Mouse (Mus musculus): ENCODE measurements around the gene Ramp2.

Ramp2 gene

DNA sequence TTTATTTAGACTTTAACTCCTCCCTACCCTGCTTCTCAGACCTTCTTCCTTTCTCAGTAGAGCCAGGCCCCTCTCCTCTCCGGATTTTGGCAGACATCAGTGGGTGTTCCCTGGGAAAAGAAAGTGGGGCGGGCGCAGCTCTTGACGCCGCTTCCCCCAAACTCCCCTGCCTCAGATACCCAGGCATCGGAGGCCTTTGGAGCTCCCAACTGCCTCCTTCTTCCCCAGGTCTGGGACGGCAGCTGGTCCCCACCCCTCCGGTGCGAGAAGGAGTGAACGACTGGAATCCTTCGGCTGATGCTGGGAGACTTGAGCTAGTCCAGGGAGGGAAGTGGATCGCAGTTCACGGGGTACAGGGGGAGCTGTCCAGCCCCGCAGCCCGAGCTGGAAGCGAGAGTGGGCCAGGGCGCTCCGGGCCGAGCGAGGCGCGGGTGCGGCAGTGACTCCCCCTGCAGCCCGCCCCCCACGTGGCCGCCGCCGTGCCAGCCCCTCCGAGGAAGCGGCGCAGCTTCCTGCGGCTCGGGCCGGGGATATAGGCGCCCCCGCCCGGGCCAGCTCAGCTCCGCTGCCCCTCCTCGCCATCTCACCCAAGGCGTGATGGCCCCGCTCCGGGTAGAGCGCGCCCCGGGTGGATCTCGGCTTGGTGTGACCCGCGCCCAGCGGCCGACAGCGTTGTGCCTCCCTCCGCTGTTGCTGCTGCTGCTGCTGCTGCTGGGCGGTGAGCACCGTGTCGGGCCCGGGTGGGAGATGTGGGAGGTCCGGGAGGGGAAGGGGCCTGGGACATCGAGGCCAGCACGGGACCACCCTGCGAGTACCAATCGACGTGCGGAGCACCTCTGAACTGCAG, at the start of gene Ramp2:
Gene Ramp2, plus strand, starts transcription at position 174 of the 847 bp plus-strand sequence.
- ATAC-seq (ENCODE audit: insufficient number of reproducible peaks, low FRiP score, low TSS enrichment): no peak

DNA sequence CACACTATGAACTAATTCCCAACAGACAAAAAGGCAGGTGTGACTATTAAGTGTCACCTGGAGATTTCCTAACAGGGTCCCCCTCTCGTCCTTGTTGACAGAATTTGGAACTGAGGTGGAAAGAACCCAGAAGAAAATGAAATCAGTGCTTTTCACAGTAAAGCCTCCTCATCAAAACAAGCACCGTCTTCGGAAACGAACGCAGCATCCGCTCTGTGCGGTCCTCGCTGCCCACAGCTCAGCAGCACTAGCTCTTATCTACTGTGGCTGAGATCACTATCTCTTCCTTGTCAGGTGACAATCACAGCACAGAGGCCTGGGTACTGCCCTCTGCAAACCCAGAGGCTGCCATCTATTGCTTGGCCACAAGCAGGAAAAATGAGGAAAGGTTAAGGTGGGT, 49.7 kb upstream of the Ramp2 start:
- no peak for ATAC-seq (ENCODE audit: insufficient number of reproducible peaks, low FRiP score, low TSS enrichment)

DNA sequence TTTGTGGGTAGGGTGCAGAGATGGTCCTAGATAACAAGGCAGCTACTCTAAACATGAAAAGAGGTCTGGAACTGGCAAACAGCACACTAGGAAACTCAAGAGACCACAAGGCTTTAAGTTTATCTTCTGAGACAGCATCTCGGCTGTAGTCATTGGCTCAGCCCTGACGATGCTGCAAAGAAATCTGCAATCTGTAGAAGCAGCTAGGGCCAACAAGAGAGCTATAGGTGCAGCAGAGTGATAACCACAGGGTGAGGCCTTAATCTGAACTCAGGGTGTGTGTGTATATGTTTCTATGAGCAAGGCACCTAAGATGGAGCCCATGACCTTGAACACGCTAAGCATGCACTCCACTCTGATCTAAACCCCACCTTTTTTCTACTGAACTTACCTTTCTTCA, 46.3 kb upstream of the Ramp2 start:
- ATAC-seq (ENCODE audit: insufficient number of reproducible peaks, low FRiP score, low TSS enrichment): no peak

DNA sequence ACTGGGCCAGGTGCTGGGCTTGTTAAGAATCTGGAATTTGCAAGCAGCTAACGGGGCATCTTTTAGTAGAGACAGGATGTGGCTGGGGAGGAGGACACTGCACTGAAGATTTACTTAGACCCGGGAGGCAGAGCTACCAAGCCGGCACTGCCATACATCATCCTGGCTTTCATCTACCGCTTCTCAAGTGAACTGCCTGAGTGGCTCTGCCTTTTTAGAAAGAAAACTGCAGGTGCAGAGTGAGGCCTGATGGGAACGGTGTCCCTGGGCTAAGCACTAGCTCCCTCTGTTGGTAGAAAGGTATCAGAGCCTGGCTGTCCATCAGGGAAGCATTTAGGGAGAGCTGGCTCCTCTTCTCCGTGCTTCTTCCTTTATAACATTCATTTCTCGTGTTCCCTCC, 44.8 kb upstream of the Ramp2 start:
- peak; percentile 61; the same call in 1 of the 2 replicates for ATAC-seq (ENCODE audit: insufficient number of reproducible peaks, low FRiP score, low TSS enrichment)

DNA sequence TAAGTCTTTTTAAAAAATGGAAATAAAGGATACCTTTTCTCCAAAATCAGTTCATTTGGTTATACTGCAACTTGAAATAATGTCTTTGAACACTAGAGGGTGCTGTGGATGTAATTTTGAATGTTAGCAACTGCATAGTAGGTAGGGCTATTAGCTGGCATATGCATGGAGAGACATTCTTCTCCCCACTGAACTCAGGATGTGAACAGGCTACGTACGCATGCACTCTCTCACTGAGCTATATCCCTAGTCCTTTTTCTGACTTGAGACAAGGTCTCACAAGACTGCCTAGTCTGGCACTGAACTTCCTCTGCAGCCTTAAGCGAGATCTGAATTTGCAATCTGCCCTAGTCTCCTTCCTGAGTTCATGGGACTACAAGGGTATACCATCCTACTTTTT, 33.9 kb upstream of the Ramp2 start:
- no peak for ATAC-seq (ENCODE audit: insufficient number of reproducible peaks, low FRiP score, low TSS enrichment)

DNA sequence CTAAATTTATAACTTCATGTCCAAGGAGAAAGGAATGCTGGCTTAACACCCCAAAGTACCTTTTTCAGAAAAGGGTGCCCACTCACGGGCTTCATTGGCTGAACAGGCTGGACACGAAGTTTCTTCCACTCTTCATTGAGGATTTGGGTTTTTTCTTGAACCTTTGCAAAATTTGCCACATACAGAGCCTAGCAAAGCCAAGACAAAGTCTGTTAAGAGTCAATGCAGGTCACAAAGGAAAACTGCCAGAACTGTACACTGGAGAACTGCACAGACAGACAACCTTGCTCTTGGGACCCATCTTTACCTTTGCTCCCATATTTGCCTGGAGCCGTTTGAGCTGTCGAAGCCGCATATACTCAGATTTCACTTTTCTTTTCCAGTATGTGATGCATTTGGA, 28.9 kb upstream of the Ramp2 start:
- no peak for ATAC-seq (ENCODE audit: insufficient number of reproducible peaks, low FRiP score, low TSS enrichment)

DNA sequence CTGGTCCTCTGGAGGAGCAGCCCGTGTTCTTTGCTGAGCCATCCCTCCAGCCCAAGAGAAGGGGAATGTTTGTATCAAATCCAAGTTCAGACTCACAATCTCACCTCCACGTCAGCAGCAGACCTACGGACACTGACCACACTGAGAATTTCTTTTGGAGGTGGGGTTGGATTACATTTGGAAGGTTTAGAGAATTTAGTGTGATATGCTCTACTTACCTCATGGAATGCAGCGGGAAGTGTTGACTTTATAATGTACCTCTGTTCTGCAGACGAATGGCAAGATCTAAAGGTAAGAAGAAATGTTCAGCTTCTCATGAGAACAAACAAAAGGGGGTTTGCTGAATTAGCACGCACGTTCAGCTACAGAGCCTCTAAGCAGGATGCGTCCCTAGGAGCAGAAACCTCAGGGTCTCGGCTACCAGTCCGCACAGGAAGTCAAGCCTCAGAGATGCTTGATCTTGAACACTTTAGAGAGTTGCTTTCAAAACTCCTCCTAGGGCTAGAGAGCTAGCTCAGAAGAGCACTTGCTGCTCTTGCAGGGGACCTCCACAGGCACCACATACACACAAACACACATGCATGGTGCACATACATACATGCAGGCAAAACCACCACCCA, 27.3 kb upstream of the Ramp2 start:
- ATAC-seq (ENCODE audit: insufficient number of reproducible peaks, low FRiP score, low TSS enrichment): no peak

DNA sequence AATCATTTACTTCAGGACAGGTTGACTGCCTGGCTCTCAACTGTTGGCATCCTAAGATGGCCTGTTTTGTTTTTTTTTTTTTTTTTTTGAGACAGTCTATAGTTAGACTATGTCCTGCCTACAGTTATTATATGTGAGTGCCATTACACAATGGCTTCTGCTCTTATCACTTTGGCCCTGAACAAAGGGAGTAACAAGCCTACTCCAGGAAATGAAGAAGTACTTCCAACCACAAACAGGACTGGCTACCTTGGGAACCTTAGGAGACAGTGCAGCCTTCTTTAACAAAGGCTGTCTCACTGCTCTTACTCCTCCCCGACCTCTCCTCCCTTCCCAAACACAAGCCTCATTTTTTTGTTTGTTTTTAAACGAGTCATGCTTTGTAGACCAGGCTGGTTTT, 25.0 kb upstream of the Ramp2 start:
- ATAC-seq (ENCODE audit: insufficient number of reproducible peaks, low FRiP score, low TSS enrichment): no peak

DNA sequence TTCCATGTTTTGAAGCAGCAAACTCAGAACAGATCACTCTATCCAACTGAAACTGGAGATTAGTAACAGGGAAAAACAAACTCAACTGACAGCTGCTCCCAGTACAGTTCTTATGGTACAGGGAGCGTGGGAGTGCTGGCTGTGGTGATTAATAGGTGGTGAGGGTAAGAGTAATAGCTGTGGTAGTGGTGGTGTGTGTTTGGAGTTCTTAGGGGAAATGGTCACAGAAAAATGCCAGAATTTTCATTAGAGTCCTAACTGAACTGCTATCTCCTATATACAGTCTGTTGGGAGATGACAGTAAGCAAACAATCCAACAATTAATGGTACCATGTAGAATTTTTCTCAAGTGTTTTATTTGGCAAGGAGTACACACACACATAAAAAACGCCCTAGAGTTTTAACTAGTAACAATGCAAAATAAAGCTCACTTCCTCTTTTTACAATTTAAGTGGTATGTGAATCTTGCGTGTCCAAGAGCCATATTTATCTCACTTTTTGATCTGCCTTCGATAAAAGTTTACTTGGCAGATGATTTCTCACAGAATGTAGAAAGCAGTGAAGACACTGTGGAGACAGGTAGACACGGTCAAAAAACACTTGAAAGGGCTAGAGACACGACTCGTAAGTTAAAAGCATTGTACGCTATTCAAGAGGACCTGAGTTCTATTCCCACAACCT, 24.4 kb upstream of the Ramp2 start:
- no peak for ATAC-seq (ENCODE audit: insufficient number of reproducible peaks, low FRiP score, low TSS enrichment)

DNA sequence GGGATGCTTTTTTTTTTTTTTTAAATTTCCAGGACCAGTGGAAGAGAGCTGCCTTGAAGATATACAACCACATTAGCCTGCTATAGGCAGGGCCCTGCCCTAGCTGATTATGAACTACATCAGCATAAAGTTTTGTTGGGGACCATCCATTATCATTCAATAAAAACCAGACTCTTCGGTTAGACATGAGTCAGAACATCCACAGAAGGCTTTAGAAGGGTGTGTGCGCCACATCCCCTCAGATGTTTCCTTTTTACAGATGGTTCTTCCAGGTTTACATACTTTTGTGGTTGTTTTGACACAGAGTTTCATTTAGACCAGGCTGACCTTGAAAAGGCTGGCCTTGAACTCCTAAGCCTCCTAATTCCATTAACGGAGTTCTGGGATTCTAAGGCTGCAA, 21.5 kb upstream of the Ramp2 start:
- ATAC-seq (ENCODE audit: insufficient number of reproducible peaks, low FRiP score, low TSS enrichment): no peak

DNA sequence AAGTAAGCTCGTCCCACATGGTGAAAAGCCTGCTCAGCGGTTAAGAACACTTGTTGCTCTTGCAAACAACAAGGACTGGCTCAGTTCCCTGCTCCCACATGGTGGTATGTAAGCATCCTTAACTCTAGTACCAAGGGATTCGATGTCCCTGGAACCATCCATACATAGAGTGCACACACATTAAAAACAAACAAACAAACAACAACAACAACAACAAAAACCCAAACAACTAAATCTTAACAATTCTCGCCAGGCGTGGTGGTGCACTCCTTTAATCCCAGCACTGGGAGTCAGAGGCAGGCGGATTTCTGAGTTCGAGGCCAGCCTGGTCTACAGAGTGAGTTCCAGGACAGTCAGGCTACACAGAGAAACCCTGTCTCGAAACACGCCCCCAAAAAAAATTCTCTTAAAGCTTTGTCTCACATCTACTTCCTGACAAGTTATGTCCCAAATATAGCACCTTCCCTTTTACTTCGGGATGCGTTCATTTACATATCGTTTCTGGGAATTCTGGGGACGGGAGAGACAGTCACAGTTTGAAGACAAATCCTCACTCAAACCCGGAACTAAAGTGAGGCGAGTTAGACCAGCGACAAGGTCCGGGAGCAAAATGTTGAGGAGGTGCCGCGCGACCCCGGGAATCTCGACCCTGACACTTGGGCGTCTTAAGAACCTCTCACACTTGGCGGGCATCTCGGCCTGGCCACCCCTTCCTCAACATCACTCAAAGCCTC, 20.3 kb upstream of the Ramp2 start:
- no peak for ATAC-seq (ENCODE audit: insufficient number of reproducible peaks, low FRiP score, low TSS enrichment)

DNA sequence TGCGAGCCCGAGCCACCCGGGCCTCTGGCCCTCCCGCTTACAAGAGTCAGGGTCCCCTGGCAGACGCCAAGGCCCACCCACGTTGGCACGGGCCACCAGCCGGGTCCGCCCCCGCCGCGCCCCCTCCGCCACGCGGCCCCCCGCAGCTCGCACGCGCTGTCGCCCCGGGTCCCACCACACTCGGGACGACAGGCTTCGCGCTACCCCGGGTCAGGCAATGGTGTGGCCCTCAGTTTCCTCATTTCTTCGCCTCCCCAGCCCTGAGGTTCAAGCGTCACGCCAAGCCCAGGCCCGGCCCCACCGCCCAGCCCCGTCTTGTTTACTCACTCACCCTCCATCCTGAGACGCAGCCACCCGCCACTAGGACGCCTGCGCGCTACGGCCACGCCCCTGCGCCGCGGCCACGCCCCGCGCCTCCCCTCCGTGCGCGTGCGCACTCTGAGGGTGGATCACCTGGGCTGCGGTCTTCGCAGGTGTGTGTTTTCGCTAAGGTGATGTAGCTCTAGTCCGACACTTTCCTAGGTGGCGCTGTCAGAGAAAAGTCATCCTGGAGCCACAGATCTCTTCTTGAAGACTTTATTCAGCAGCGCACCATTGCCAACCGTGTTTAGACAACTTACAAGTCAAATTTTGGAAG, 19.6 kb upstream of the Ramp2 start, which contains the start of gene Ezh1:
Gene Ezh1, minus strand, starts transcription at position 399 of the 637 bp plus-strand sequence.
- peak; percentile 78; the same call in 1 of the 2 replicates for ATAC-seq (ENCODE audit: insufficient number of reproducible peaks, low FRiP score, low TSS enrichment)

DNA sequence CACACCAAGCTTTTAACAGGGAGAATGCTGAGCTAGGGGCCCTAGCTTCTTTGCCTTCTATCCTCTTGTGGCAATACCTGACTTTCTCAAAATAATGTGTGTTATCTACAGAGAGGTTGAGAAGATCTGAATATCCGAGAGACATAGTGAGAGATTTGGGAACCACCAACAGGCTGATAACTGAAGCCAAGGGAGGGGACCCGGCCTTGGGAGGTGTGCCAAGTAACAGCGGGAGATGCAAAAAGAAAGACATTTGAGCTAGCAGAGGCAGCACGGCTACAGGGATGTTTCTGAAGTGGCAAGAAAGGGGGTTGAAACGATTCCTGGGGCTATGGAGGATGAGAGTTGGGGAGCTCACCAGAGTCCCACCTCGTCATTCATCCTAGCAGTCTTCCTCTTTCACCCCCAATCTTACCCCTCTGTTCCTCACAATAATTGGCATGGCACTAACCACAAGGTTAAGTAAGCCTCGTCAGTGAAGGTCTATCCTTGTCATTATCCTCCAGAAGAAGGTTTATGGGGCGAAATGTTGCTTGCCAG, 16.4 kb upstream of the Ramp2 start:
- ATAC-seq (ENCODE audit: insufficient number of reproducible peaks, low FRiP score, low TSS enrichment): no peak

DNA sequence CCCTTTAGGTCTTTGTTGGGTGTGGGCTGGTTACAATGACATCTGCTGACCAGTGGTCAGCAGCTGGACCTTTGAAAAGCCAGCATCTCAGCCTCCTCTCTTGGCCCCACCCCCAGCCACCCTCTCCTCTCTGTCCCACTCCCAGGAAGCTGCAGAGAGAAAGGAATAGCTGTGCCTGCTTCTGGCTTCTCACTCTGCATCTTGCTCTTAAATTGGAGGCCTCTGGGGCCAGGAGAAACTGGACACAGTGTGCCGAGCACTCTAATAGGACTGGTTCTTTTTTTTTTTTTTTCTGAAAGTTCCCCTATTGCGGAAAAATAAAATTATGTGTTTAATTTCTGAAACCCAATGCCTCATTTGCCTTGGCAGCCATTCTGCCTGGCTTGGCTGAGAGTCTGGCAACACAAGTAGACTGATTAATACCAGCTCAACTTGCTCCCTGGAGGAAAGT, 15.7 kb upstream of the Ramp2 start:
- no peak for ATAC-seq (ENCODE audit: insufficient number of reproducible peaks, low FRiP score, low TSS enrichment)

DNA sequence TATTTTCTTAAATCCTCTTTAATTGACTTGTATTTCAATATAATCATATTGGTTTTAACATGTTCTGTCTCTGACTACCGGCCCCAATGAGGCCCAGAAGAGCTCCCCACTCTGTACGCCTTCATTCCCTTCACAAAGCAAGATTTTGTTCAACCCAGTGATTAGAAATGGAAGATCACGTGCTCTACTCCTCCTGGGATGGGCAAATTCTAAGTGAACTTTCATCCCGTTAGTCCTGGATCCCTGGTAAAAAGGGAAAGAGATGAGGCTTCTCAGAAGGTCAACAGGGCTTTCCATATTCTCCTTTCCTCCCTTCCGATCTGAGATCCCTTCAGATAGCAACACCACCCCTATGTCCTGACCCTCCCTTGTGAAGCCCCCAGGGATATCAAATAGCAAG, 15.3 kb upstream of the Ramp2 start:
- no peak for ATAC-seq (ENCODE audit: insufficient number of reproducible peaks, low FRiP score, low TSS enrichment)

DNA sequence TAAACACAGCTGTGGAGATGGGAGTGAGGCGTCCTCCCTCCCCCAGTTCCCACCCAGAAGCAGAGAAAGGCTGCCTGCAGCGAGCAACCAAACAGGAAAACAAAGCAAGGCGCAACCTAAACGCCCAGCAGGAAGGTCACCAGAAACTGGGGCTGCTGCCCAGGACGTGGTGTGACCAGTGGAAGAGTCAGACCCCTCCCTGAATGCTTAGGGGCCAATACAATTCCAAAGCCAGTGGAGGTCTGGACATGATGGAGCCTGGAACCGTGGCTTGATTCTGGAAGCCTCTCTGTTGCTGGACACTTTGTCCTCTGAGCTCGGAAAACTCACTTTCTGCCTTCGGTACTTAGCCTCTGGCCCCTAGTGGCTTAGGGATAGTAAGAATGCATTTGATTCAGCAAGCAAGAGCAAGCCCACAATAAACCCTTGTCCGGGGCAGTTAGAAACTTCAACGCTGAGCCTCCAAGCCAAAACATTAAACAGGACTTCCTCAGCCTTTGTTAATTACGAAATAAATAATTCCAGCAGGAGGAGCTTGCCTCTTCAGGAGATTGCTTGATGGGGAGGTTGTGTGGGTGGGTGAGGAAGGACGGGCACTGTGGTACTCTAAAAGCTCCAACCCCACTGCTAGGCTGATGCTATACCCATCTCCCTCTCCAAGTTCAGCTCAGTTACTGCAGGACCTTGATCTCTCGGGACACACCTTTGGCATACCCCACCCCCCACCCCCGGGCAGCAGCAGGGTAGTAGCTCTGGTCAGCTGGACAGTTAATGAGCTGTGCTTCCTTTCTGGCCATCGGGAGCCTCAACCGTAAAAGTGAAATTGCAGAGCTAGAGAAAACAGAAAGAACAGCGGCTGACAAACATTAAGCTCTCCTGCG, 14.6 kb upstream of the Ramp2 start:
- no peak for ATAC-seq (ENCODE audit: insufficient number of reproducible peaks, low FRiP score, low TSS enrichment)

DNA sequence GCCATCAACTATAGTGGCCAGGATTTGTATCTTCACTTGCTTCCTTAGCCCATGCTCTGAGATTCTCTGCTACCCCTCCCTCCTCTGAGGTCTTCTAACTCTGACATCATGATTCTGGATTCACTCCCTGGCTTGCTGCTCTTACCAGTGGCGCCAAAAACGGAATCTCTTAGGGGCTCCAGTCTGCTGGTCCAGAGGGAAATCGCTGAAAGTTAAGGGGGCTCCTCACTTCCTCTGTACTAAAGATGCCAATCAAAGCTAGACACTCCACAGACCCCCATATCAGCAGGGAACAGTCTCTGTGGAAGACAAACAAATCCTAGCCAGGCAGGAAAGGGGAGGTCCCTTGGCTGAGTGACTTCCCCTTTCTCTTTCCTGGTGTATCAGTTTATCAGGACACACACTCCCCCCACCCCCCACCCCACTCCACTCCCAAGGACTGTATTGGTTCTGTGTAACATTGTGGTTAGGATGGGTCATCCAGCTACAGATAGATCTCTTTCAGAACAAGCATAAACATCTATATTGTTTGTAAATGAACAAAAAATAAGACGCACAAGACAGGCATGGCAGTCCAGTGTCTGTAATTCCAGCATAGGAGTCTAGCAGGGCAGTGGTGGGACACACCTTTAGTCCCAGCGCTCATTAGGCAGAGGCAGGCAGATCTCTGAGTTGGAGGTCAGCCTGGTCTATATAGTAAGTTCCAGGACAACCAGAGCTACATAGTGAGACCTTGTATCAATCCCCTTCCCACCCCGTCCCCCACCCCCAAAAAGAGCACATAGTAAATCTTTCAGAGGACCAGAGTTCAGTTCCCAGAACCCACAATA, 13.6 kb upstream of the Ramp2 start:
- no peak for ATAC-seq (ENCODE audit: insufficient number of reproducible peaks, low FRiP score, low TSS enrichment)

DNA sequence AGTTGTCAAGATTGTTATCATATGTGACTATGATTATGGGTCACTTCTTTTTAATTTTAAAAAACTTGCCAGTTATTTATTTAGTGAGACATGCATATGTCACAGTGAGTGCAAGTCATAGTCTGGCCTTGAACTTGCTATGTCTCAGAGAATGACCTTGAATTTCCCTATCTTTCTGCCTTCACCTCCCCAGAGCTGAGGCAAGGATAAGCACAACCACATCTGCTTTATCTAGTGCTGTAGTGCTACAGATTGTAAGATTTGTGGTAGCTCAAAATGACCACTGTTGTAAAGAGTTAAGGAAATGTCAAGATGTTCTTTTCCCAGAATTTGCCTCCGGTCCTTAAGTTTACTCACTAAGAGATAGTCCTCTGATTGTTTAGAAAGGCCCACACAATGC, 12.6 kb upstream of the Ramp2 start:
- no peak for ATAC-seq (ENCODE audit: insufficient number of reproducible peaks, low FRiP score, low TSS enrichment)
